Mouse (Mus musculus): ENCODE measurements around the gene Ccdc71. TPM values are rescaled to one million over a fixed set of nuclear protein-coding genes. Genes with fewer than 3 reads are reported as not detected.
A peak's percentile ranks its signal among the peaks of the same experiment; 100 is the strongest.

Ccdc71 gene
- polyA plus RNA-seq, 1 experiment from 2014 or later, result 29.4 TPM

DNA sequence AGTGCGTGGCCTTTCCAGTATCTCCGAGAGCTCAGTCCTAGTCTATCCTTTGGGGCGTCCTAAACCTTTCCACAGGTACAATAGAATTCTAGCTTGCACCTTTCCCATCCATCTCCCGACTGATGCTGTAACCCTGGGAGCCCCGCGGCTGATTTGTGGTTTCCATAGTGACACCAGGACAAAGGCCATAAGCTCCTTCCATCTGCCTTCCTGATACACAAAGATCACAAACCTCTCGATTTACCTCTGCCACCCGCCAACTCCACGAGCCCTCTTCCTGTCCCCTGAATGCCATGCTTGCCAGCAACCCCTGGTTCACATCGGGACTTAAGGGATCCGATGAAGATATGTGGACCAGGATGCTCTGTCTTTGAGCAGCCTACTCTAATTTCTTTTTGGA is 18.9 kb downstream of the Ccdc71 start:
- Histone ChIP-seq H3K4me1 (replicated peaks; ENCODE audit: control insufficient read depth, insufficient read depth, low read length) (0 out of 2 replicates have a peak, but pooled peaks cover 7% of the 10 kb centered on the region), H3K4me3 (ENCODE audit: low read depth, low read length) (peak overlapping the region; percentile 47), H3K9ac (ENCODE audit: low read depth, low read length) (no peak overlapping the region), H3K27ac (ENCODE audit: low read depth, low read length) (no peak overlapping the region), H3K27me3 (replicated peaks; ENCODE audit: control insufficient read depth, insufficient read depth, low read length) (no peaks in the 10 kb centered on the region), H3K36me3 (ENCODE audit: control insufficient read depth, insufficient read depth) (peaks cover 27% of the 10 kb centered on the region; the same call in 1 of the 2 replicates), H3K9me3 (ENCODE audit: control insufficient read depth) (no peaks in the 10 kb centered on the region), H3K4me2 (replicated peaks; ENCODE audit: low read depth) (peak overlapping the region; percentile 62)
- ATAC-seq, result no peak
- WGBS, result 28% methylated on average over 11 of the region's 11 CpGs
- TF ChIP-seq CTCF (IDR thresholded peaks at IDR 0.05; ENCODE audit: low read depth), result no peak

DNA sequence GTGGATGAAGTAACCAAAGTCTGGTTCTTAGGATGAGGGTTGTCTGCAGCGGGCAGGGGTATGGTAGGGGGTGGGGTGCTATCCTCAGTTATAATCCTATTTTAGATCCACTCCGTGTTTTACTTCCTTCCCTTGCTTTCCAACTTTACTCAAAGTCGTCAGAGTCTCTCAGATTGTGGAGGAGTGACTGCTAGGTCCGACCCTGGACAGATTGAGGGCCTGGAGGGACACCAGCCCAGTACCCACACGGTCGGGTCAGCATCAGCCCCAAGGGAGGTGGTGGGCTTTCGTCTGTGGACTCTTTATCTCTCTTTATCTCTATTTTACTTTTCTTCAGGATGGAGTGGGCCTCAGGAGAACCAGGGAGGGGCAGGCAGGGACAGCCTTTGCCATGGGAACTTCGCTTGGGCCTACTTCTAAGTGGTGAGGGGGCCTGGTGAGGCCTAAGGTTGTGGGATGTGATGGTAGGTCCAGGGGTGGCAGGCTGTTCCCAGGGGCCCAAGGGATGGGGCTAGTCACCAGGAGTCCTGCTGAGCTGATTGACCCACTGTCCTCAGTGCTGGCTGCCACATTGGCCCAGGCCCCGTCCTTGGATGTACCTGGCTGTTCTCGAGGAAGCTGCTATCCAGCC is 19.5 kb downstream of the Ccdc71 start, which contains the start of gene Lamb2:
Gene Lamb2, plus strand, starts transcription at position 16 of the 631 bp plus-strand sequence.
- peak within 1 kb of the TSS; percentile 62 for H3K4me2 ChIP-seq (replicated peaks; ENCODE audit: low read depth)
- H3K9ac ChIP-seq (ENCODE audit: low read depth, low read length), result peak within 1 kb of the TSS; percentile 48
- H3K4me1 ChIP-seq (replicated peaks; ENCODE audit: control insufficient read depth, insufficient read depth, low read length), result 0 out of 2 replicates have a peak, but pooled peaks cover 7% of the 10 kb centered on the region
- peaks cover 29% of the 10 kb centered on the region for H3K36me3 ChIP-seq (ENCODE audit: control insufficient read depth, insufficient read depth)
- H3K27me3 ChIP-seq (replicated peaks; ENCODE audit: control insufficient read depth, insufficient read depth, low read length), result no peaks in the 10 kb centered on the region
- no peaks in the 10 kb centered on the region for H3K9me3 ChIP-seq (ENCODE audit: control insufficient read depth)
- 9% methylated on average over 10 of the region's 10 CpGs for WGBS
- peak; percentile 36; the same call in 1 of the 2 replicates for ATAC-seq
- H3K4me3 ChIP-seq (ENCODE audit: low read depth, low read length), result peak within 1 kb of the TSS; percentile 47
- no peak within 1 kb of the TSS for H3K27ac ChIP-seq (ENCODE audit: low read depth, low read length)
- no peak for TF ChIP-seq CTCF (IDR thresholded peaks at IDR 0.05; ENCODE audit: low read depth)

DNA sequence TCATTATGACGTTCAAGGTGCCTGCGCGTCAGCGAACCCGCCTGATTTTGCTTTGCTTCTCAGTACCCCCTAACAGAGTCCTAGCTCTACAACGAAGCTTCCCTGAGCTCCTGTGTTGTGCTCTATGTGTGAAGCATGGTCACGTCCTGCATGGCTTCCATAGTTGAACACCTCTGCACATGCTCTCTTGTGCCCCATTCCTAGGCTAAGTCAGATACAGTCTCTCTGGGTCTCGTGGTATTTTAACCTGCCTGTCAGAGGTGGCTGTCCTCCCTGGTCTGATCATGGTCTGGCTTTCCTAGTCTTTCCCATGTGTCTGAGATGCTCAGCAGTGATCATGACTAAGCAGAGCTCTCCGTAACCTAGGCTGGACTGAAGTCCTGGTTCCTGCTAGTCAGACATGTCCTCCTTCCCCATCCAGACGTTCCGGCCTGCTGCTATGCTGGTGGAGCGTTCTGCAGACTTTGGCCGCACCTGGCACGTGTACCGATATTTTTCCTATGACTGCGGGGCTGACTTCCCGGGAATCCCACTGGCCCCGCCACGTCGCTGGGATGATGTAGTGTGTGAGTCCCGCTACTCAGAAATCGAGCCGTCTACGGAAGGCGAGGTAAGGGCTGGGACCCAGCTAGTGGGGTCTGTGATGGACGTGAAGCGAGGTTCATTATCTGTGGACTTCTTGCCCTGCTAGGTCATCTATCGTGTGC is 20.6 kb downstream of the Ccdc71 start:
- no peak for TF ChIP-seq CTCF (IDR thresholded peaks at IDR 0.05; ENCODE audit: low read depth)
- Histone ChIP-seq H3K9me3 (ENCODE audit: control insufficient read depth) (no peaks in the 10 kb centered on the region), H3K4me3 (ENCODE audit: low read depth, low read length) (no peak overlapping the region), H3K27me3 (replicated peaks; ENCODE audit: control insufficient read depth, insufficient read depth, low read length) (no peaks in the 10 kb centered on the region), H3K4me1 (replicated peaks; ENCODE audit: control insufficient read depth, insufficient read depth, low read length) (0 out of 2 replicates have a peak, but pooled peaks cover 7% of the 10 kb centered on the region), H3K27ac (ENCODE audit: low read depth, low read length) (no peak overlapping the region), H3K4me2 (replicated peaks; ENCODE audit: low read depth) (no peak overlapping the region), H3K36me3 (ENCODE audit: control insufficient read depth, insufficient read depth) (peaks cover 41% of the 10 kb centered on the region), H3K9ac (ENCODE audit: low read depth, low read length) (0 out of 2 replicates have a peak overlapping the region, but pooled peaks have one; percentile 26)
- no peak for ATAC-seq
- WGBS, result 91% methylated on average over 28 of the region's 28 CpGs

DNA sequence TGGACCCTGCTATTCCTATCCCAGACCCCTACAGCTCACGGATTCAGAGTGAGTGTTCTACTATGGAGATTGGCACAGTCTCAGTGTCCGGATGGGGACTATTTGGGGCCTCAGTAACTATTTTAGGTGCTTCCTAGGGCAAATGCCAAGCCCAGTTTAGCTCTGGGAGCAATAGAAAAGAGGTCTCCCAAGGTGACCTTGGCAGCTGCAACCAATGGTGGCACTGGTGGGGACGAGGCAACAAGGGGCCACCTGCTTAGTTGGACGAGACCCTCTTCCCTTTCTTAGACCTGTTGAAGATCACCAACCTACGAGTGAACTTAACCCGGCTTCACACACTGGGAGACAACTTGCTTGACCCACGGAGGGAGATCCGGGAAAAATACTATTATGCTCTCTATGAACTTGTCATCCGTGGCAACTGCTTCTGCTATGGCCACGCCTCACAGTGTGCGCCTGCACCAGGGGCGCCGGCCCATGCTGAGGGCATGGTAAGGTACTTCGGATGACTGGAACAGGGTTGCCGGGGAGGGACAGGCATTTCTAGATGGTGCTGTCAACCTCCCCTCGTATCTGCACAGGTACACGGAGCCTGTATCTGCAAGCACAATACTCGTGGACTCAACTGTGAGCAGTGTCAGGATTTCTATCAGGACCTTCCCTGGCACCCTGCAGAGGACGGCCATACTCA is 21.3 kb downstream of the Ccdc71 start:
- Histone ChIP-seq H3K27me3 (replicated peaks; ENCODE audit: control insufficient read depth, insufficient read depth, low read length) (no peaks in the 10 kb centered on the region), H3K4me3 (ENCODE audit: low read depth, low read length) (no peak overlapping the region), H3K36me3 (ENCODE audit: control insufficient read depth, insufficient read depth) (peaks cover 46% of the 10 kb centered on the region), H3K4me1 (replicated peaks; ENCODE audit: control insufficient read depth, insufficient read depth, low read length) (0 out of 2 replicates have a peak, but pooled peaks cover 7% of the 10 kb centered on the region), H3K27ac (ENCODE audit: low read depth, low read length) (no peak overlapping the region), H3K4me2 (replicated peaks; ENCODE audit: low read depth) (no peak overlapping the region), H3K9me3 (ENCODE audit: control insufficient read depth) (no peaks in the 10 kb centered on the region), H3K9ac (ENCODE audit: low read depth, low read length) (0 out of 2 replicates have a peak overlapping the region, but pooled peaks have one; percentile 26)
- no peak for TF ChIP-seq CTCF (IDR thresholded peaks at IDR 0.05; ENCODE audit: low read depth)
- ATAC-seq, result no peak
- WGBS, result 88% methylated on average over 19 of the region's 19 CpGs

DNA sequence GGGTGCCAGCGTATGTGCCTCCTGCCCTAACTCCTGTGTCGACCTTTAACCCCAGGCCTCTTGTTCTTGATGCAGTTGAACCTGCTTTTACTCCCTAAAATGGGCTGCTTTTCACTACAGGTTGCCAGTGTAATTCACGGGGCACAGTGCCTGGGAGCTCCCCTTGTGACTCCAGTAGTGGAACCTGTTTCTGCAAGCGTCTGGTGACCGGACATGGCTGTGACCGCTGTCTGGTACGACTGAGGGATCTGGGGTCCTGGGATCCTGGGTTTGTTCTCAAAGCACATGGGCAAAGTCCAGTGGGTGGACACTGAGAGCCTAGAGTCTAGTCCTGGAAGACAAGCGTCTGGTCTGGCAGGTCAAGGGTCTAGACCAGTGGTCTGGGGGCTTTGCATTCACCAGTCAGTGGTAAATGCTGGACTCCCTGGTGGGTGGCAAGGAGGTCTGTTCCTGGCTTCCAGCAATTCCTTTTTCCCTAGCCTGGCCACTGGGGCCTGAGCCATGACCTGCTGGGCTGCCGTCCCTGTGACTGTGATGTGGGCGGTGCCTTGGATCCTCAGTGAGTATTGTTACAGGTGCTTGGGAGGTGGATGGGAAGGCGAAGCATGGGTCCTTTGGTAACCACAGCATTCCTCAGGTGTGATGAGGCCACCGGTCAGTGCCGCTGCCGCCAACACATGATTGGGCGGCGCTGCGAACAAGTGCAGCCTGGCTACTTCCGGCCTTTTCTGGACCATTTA is 22.9 kb downstream of the Ccdc71 start:
- no peaks in the 10 kb centered on the region for H3K9me3 ChIP-seq (ENCODE audit: control insufficient read depth)
- no peak for ATAC-seq
- 93% methylated on average over 18 of the region's 18 CpGs for WGBS
- no peaks in the 10 kb centered on the region for H3K27me3 ChIP-seq (replicated peaks; ENCODE audit: control insufficient read depth, insufficient read depth, low read length)
- no peak overlapping the region for H3K27ac ChIP-seq (ENCODE audit: low read depth, low read length)
- no peak overlapping the region for H3K9ac ChIP-seq (ENCODE audit: low read depth, low read length)
- H3K4me2 ChIP-seq (replicated peaks; ENCODE audit: low read depth), result no peak overlapping the region
- 0 out of 2 replicates have a peak, but pooled peaks cover 7% of the 10 kb centered on the region for H3K4me1 ChIP-seq (replicated peaks; ENCODE audit: control insufficient read depth, insufficient read depth, low read length)
- H3K4me3 ChIP-seq (ENCODE audit: low read depth, low read length), result no peak overlapping the region
- no peak for TF ChIP-seq CTCF (IDR thresholded peaks at IDR 0.05; ENCODE audit: low read depth)
- H3K36me3 ChIP-seq (ENCODE audit: control insufficient read depth, insufficient read depth), result peaks cover 54% of the 10 kb centered on the region

Measured in intestine, postnatal 0 days (tissue).